Mouse (Mus musculus) heart, embryonic 11.5 days (tissue): ENCODE results near the gene Ube2b. TPM values are rescaled to one million over a fixed set of nuclear protein-coding genes. Genes with fewer than 3 reads are reported as not detected.

Source experiments
- ATAC-seq: fragments of 200-750 bp; cut with Nextera tagmentation; replicated peaks from 2 replicates; pipeline ENCODE4 v1.8.0; 2017; ENCODE audit warnings: moderate library complexity; ENCODE audit not compliant: insufficient number of reproducible peaks, low FRiP score, low TSS enrichment
- H3K27ac ChIP-seq: fragments of 300-500 bp; sonication (generic); 2 replicates; pipeline ENCODE4 v1.5.1; 2014; ENCODE audit warnings: mild to moderate bottlenecking, low read depth, low read length
- H3K27me3 ChIP-seq: fragments of 300-500 bp; sonication (generic); 2 replicates; pipeline ENCODE4 v1.6.1; 2014; ENCODE audit warnings: mild to moderate bottlenecking, low read length, mixed read lengths; ENCODE audit not compliant: control insufficient read depth, insufficient read depth
- H3K36me3 ChIP-seq: fragments of 300-500 bp; sonication (generic); 2 replicates; pipeline ENCODE4 v1.6.1; 2014; ENCODE audit warnings: mild to moderate bottlenecking, low read length, moderate library complexity, mixed read lengths; ENCODE audit not compliant: control insufficient read depth, insufficient read depth
- H3K4me1 ChIP-seq: fragments of 300-500 bp; sonication (generic); 2 replicates; pipeline ENCODE4 v1.6.1; 2014; ENCODE audit warnings: low read length; ENCODE audit not compliant: control insufficient read depth, insufficient read depth
- H3K4me2 ChIP-seq: fragments of 300-500 bp; sonication (generic); 2 replicates; pipeline ENCODE4 v1.6.1; 2014; ENCODE audit warnings: mild to moderate bottlenecking, moderate library complexity
- H3K4me3 ChIP-seq: fragments of 300-500 bp; sonication (generic); 2 replicates; pipeline ENCODE4 v1.5.1; 2014; ENCODE audit warnings: low read depth, low read length
- H3K9ac ChIP-seq: fragments of 300-500 bp; sonication (generic); 2 replicates; pipeline ENCODE4 v1.6.1; 2014; ENCODE audit warnings: mild to moderate bottlenecking, low read depth, low read length, moderate library complexity
- H3K9me3 ChIP-seq: fragments of 300-500 bp; sonication (generic); replicated peaks from 2 replicates; pipeline ENCODE4 v1.6.1; 2016; ENCODE audit warnings: low read length; ENCODE audit not compliant: control insufficient read depth
- WGBS: fragments of 180-500 bp; shearing (Covaris S2); extraction: QIAGEN DNeasy Blood & Tissue Kit; methylation state at CpG from one replicate; pipeline ENCODE4 v1.1.7; 2014; ENCODE audit not compliant: insufficient replicate concordance; 5-methylcytosine and 5-hydroxymethylcytosine counted together
- polyA plus RNA-seq: library from polyadenylated mRNA; unstranded; fragments of >200 nt; fragmentation: Nextera tagmentation; extraction: Ambion mirVana; gene quantifications from 2 replicates; pipeline ENCODE4 v1.2.1, GENCODE M21; 2014

Gene Ube2b
- polyA plus RNA-seq, 1 experiment from 2014 or later, result 163 TPM

DNA sequence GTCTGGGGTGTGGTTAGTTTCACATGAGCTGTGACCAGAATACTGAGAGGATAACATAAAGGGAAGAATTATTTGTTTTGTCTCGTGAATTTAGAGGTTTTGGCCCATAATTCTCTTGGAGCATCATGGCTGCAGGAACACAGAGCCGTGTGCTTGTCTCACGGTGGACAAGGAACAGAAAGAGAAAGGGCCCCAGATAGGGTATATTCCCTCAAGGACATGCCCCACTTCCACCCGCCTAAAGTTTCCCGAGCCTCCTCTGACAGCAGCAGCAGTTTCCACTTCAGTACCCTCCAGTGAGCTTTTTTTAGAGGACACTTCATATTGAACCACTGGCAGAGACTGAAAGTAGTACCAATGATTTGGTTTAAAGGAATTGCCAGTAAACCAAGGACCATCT lies 11.0 kb upstream of the Ube2b start:
- no peaks in the 10 kb centered on the region for H3K36me3 ChIP-seq
- no peak overlapping the region for H3K4me3 ChIP-seq
- H3K27ac ChIP-seq, result 0 out of 2 replicates have a peak overlapping the region, but pooled peaks have one; percentile 29
- no peaks in the 10 kb centered on the region for H3K4me1 ChIP-seq
- WGBS, result 49% methylated on average over 5 of the region's 5 CpGs
- no peak overlapping the region for H3K9ac ChIP-seq
- H3K9me3 ChIP-seq, result no peaks in the 10 kb centered on the region
- H3K27me3 ChIP-seq, result no peaks in the 10 kb centered on the region
- ATAC-seq, result no peak
- H3K4me2 ChIP-seq, result no peak overlapping the region; the same call in 1 of the 2 replicates

- 81% methylated on average over 11 of the region's 11 CpGs for WGBS
- Histone ChIP-seq H3K4me2 (no peak overlapping the region), H3K9me3 (no peaks in the 10 kb centered on the region), H3K27me3 (no peaks in the 10 kb centered on the region), H3K9ac (no peak overlapping the region), H3K27ac (no peak overlapping the region), H3K4me1 (no peaks in the 10 kb centered on the region), H3K4me3 (no peak overlapping the region), H3K36me3 (no peaks in the 10 kb centered on the region)
- no peak for ATAC-seq
Measured at GRCm38 (mm10) chr11:52011011-52011410, 10.4 kb upstream of the Ube2b start.

- Histone ChIP-seq H3K4me3 (no peak overlapping the region), H3K4me2 (no peak overlapping the region), H3K9me3 (no peaks in the 10 kb centered on the region), H3K27ac (no peak overlapping the region), H3K9ac (no peak overlapping the region), H3K4me1 (peaks cover 6% of the 10 kb centered on the region; the same call in 1 of the 2 replicates), H3K27me3 (no peaks in the 10 kb centered on the region), H3K36me3 (no peaks in the 10 kb centered on the region)
- no peak for ATAC-seq
- 80% methylated on average over 2 of the region's 2 CpGs for WGBS
Measured at GRCm38 (mm10) chr11:52005586-52005985, 5.0 kb upstream of the Ube2b start.

DNA sequence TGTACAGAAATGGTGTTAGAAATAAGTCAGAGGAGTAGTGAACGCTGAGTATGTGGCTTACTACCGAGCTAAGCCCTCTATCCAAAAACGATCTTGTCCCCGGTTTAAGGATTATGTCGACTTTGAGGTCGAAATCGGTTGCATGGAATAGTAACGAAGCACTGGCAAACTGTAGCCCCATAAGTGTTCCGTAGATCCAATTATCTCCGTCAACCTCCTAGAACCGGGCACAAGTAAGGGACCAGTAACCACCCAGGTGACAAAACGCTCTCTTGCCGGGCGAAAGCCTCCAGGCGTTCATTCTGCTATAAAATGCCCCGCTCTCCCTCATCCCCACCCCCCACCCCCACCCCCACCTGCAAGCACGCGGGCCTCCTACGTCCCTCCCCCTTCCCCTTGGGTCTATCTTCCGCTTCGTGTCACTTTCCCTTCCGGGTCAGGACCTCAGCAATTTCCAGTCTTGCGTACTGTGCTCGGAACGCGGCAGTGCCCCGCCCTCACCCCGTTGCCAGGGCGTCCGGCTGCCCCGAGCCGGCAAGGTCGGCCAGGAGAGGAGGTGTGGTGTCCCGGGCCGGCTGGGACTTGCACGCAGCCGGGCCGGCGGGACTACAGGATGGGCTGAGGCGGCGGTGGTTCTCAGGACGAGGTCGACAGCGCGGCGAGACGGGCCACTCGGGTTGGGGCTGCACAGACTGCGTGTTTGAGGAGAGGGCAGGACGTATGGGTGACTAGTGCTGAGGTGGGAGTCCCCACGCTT lies 3.4 kb upstream of the Ube2b start, which contains the start of gene Cdkl3:
Cdkl3 (plus strand) TSS at position 450 of the 757 bp plus-strand sequence.
- under 1% methylated on average over 51 of the region's 51 CpGs for WGBS
- Histone ChIP-seq H3K36me3 (no peaks in the 10 kb centered on the region), H3K27ac (peak within 1 kb of the TSS; percentile 84), H3K4me1 (peaks cover 6% of the 10 kb centered on the region; the same call in 1 of the 2 replicates), H3K9ac (peak within 1 kb of the TSS; percentile 79), H3K4me2 (peak within 1 kb of the TSS; percentile 79), H3K4me3 (peak within 1 kb of the TSS; percentile 61), H3K9me3 (no peaks in the 10 kb centered on the region), H3K27me3 (no peaks in the 10 kb centered on the region)
- peak; percentile 88 for ATAC-seq

DNA sequence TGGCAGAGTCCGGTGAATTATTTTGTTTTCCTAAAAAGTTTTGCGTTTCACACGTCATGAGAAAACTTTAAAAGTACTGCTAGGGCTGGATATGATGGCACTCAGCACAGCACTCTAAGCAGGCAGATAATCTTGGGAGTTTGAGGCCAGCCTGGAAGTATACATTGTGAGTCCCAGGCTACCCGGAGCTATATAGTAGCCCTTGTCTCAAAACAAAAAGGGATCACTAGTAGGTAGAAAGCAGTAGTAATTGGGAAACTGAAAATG lies 2.9 kb upstream of the Ube2b start:
- no peak for ATAC-seq
- Histone ChIP-seq H3K27ac (peak overlapping the region; percentile 84), H3K9me3 (no peaks in the 10 kb centered on the region), H3K4me3 (peak overlapping the region; percentile 61), H3K9ac (peak overlapping the region; percentile 79), H3K27me3 (no peaks in the 10 kb centered on the region), H3K36me3 (no peaks in the 10 kb centered on the region), H3K4me1 (peaks cover 7% of the 10 kb centered on the region), H3K4me2 (peak overlapping the region; percentile 79)
- WGBS, result 18% methylated on average over 4 of the region's 4 CpGs

DNA sequence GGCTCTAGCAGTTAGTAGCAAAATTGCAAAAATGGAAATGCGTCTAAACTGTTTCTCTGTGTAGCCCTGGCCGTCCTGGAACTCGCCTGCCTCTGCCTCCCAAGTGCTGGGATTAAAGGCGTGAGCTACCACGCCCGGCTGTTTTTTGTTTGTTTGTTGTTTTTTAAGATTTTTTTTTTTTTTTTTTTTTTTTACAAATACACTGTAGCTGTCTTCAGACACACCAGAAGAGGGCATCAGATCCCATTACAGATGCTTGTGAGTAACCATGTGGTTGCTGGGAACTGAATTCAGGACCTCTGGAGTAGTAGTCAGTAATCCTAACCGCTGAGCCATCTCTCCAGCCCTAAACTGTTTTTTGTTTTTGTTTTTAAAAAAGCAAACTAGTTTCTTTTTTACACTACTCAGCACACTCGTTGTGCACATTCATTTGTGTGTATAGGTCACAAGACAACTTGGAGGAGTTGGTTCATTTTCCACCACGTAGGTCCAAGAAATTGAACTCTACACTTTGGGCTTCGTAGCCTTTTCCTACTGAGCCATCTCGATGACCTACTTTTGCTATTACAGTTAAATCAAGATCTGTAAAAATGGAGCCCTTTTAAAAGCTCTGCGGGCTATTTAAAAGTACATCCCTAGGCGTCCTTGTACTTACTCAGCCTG lies 2.4 kb upstream of the Ube2b start:
- WGBS, result 74% methylated on average over 13 of the region's 13 CpGs
- ATAC-seq, result no peak
- no peaks in the 10 kb centered on the region for H3K9me3 ChIP-seq
- H3K36me3 ChIP-seq, result no peaks in the 10 kb centered on the region
- H3K27ac ChIP-seq, result peak overlapping the region; percentile 84
- H3K4me1 ChIP-seq, result peaks cover 10% of the 10 kb centered on the region
- peak overlapping the region; percentile 61 for H3K4me3 ChIP-seq
- peak overlapping the region; percentile 79 for H3K4me2 ChIP-seq
- no peaks in the 10 kb centered on the region for H3K27me3 ChIP-seq
- H3K9ac ChIP-seq, result peak overlapping the region; percentile 79

DNA sequence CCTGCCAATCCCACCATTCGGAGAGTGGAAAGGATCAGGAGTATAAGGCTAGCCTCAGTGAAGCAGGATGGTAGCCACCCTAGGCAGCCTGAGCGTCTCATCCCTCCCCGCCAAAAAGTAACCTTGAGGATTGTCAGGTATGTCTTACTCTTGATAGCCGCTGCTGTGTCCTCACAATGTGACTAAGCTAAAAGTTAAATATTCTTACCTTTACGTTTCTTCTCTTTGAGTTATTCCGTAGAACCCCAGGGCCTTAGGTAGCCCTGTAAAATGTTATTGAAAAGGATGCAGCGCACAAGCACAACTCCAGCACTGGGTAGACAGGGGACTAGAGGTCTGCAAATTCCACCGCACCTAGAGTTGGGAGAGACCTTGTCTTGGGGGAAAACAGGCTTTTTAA lies 1.3 kb upstream of the Ube2b start:
- Histone ChIP-seq H3K36me3 (peaks cover 3% of the 10 kb centered on the region; the same call in 1 of the 2 replicates), H3K9ac (no peak overlapping the region), H3K4me2 (no peak overlapping the region), H3K9me3 (no peaks in the 10 kb centered on the region), H3K27me3 (no peaks in the 10 kb centered on the region), H3K4me3 (no peak overlapping the region), H3K4me1 (peaks cover 10% of the 10 kb centered on the region), H3K27ac (no peak overlapping the region)
- WGBS, result 90% methylated on average over 8 of the region's 8 CpGs
- ATAC-seq, result no peak

DNA sequence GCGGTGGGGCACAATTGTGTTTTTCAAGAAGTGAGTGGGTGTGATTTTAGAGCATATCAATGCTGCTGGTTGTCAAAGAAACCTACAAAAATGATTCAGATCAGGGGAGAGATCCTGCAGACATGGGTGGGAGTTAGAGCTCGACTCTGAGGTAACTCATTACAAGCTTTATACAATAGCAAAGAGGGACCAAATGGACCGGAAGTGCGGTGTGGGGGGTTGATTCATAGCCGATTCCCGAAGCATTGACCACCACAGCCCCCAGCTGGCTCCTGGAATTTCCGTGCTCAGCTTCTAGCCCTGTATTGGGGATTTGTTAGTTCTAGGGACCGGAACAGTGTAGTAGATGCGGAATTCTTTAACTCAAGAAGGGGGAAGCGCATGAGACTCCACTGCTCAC lies 779 bp upstream of the Ube2b start:
- Histone ChIP-seq H3K27ac (0 out of 2 replicates have a peak overlapping the region, but pooled peaks have one; percentile 51), H3K36me3 (peaks cover 4% of the 10 kb centered on the region; the same call in 1 of the 2 replicates), H3K4me2 (peak overlapping the region; percentile 83), H3K4me1 (peaks cover 10% of the 10 kb centered on the region), H3K9ac (peak overlapping the region; percentile 47; the same call in 1 of the 2 replicates), H3K4me3 (0 out of 2 replicates have a peak overlapping the region, but pooled peaks have one; percentile 99), H3K27me3 (no peaks in the 10 kb centered on the region), H3K9me3 (no peaks in the 10 kb centered on the region)
- ATAC-seq, result no peak
- 60% methylated on average over 10 of the region's 10 CpGs for WGBS
